Mouse (Mus musculus) G1E-ER4 (cell line): ENCODE data around the gene Zfp831. TPM values are rescaled to one million over a fixed set of nuclear protein-coding genes. Genes with fewer than 3 reads are reported as not detected.

Experiments used
- GATA1 ChIP-seq: IDR thresholded peaks from one replicate; pipeline ENCODE4 v1.8.0; 2012; ENCODE audit warnings: low read length, inconsistent platforms
- polyA plus RNA-seq: library from polyadenylated mRNA; stranded (reverse); fragments of >175 nt; gene quantifications from 2 replicates; pipeline ENCODE4 v1.2.3, GENCODE M21; 2012

The Zfp831 gene
- polyA plus RNA-seq, 1 experiment: under 0.01 TPM

GRCm38 (mm10) chr2:174672506-174673190, 29.3 kb downstream of the Zfp831 start:
- TF ChIP-seq GATA1: no peak

GRCm38 (mm10) chr2:174673592-174674286, 30.4 kb downstream of the Zfp831 start:
- TF ChIP-seq GATA1: no peak

GRCm38 (mm10) chr2:174674287-174675045, 31.1 kb downstream of the Zfp831 start:
- TF ChIP-seq GATA1: no peak

GRCm38 (mm10) chr2:174675642-174676041, 32.3 kb downstream of the Zfp831 start:
- TF ChIP-seq GATA1: no peak

- TF ChIP-seq GATA1: no peak
Measured at GRCm38 (mm10) chr2:174701351-174701750, 58.0 kb downstream of the Zfp831 start.

GRCm38 (mm10) chr2:174707101-174707500, 63.8 kb downstream of the Zfp831 start:
- no peak for TF ChIP-seq GATA1

GRCm38 (mm10) chr2:174708587-174708986, 65.3 kb downstream of the Zfp831 start:
- no peak for TF ChIP-seq GATA1

GRCm38 (mm10) chr2:174710185-174710584, 66.9 kb downstream of the Zfp831 start:
- no peak for TF ChIP-seq GATA1

- no peak for TF ChIP-seq GATA1
Measured at GRCm38 (mm10) chr2:174712043-174712442, 68.7 kb downstream of the Zfp831 start.

- no peak for TF ChIP-seq GATA1
Measured at GRCm38 (mm10) chr2:174715938-174716337, 72.6 kb downstream of the Zfp831 start.

- TF ChIP-seq GATA1: no peak
Measured at GRCm38 (mm10) chr2:174717857-174718256, 74.5 kb downstream of the Zfp831 start.

- TF ChIP-seq GATA1: no peak
Measured at GRCm38 (mm10) chr2:174727114-174727823, 83.9 kb downstream of the Zfp831 start.

GRCm38 (mm10) chr2:174731939-174732338, 88.6 kb downstream of the Zfp831 start:
- no peak for TF ChIP-seq GATA1

- no peak for TF ChIP-seq GATA1
Measured at GRCm38 (mm10) chr2:174735270-174735669, 91.9 kb downstream of the Zfp831 start.

GRCm38 (mm10) chr2:174747182-174747581, 103.8 kb downstream of the Zfp831 start:
- TF ChIP-seq GATA1: no peak

GRCm38 (mm10) chr2:174748381-174748780, 105.0 kb downstream of the Zfp831 start:
- TF ChIP-seq GATA1: no peak

GRCm38 (mm10) chr2:174753197-174753596, 109.9 kb downstream of the Zfp831 start:
- TF ChIP-seq GATA1: no peak
